Mouse (Mus musculus) B cell, adult 62 days (primary cell): Measurements from ENCODE around the gene Rtl4. TPM values are rescaled to one million over a fixed set of nuclear protein-coding genes. Genes with fewer than 3 reads are reported as not detected.

Experiments
- total RNA-seq: library from RNA; stranded (reverse); gene quantifications from 4 replicates; pipeline ENCODE4 v1.2.4, GENCODE M21; 2023

The Rtl4 gene
- total RNA-seq = not detected in 4 replicates

DNA sequence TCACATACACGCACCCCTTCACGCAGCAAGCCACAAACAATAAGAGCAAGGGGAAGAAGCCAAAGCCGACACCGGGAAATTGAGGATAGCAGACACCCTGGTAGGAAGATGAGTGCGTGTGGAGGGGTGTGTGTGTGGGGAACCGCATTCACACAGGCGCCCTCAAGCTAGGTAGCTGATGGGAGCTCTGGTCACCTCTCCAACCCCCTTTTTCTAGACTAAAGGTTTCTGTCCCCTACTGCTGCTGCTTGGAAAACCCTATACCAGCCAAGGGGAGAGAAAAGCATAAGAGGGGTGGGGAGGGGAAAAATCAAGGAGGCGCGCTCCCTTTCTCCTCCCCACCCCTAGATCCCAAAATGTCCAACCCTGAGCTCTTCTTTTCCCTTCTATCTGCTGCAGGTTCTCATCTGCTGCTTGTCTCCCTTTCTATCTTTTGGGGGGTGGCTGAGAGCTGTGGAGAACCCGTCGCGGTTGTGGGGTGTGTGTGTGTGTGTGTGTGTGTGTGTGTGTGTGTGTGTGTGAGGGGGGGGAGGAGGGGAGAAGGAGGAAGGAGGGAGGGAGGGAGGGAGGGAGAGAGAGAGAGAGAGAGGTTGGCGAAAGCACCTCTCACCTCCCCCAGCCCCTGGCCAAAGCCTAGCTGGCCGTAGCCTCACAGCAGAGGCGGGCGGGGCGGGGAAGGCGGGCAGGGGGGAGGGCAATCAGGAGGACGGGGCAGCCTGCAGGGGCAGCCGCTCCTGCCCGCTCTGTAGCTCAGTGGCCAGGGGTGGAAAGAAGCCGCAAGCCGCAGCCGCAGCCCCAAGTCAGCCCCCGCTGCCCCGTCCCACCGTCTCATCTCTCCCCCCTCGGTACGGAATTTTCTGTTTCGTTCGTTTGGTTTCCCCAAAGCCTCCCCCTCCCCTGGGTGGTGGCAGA is at the start of gene Rtl4:
TSS of gene Rtl4 (plus strand) at position 701 of the 912 bp plus-strand sequence.

DNA sequence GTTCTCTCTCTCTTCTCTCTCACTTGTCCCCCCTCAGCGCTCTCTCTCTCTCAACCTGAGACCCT is 733 bp upstream of the Rtl4 start, which contains the start of gene Trpc5:
TSS of gene Trpc5 (minus strand) at position 39 of the 65 bp plus-strand sequence.

Other genes starting within 250 kb of the Rtl4 start
- gene Trpc5os, start 232.3 kb upstream of the Rtl4 start, total RNA-seq = not detected in 4 replicates
- gene Trpc5, start 727 bp upstream of the Rtl4 start, total RNA-seq = not detected in 4 replicates